In genomic region chr17:78248943-78249342, GRCm38 (mm10) we compare ENCODE assay signal across 13 mouse cellular contexts. TPM values are rescaled to one million over a fixed set of nuclear protein-coding genes. Genes with fewer than 3 reads are reported as not detected.
DNase-seq lines count a peak whose midpoint lies in the region; ATAC-seq and TF ChIP-seq lines count a peak whose summit lies in the region.
"Had no signal": no experiment of that assay in that cellular context is flagged by ENCODE, and none has a peak within 500 bp of the region (broad histone marks: within the 10 kb centered on the region; RNA-seq: fewer than 3 reads in every experiment).

No protein-coding gene starts in this region.

- H3K27me3 ChIP-seq in kidney, postnatal 0 days (ENCODE audit: insufficient read depth, low read length), result no peaks in the 10 kb centered on the region
- H3K27me3 ChIP-seq: embryonic facial prominence, embryonic 15.5 days; limb, embryonic 15.5 days; stomach, embryonic 15.5 days had no signal

- peak overlapping the region; percentile 62; the same call in 1 of the 2 replicates for H3K27ac ChIP-seq in kidney, postnatal 0 days
- H3K27ac ChIP-seq: embryonic facial prominence, embryonic 15.5 days; limb, embryonic 15.5 days; stomach, embryonic 15.5 days had no signal

- no peak overlapping the region for H3K9ac ChIP-seq in kidney, postnatal 0 days (ENCODE audit: low read depth, low read length)
- H3K9ac ChIP-seq: embryonic facial prominence, embryonic 15.5 days; limb, embryonic 15.5 days; stomach, embryonic 15.5 days had no signal

- peak; percentile 67 for DNase-seq in kidney, postnatal 0 days (ENCODE audit: low spot score)
- DNase-seq in kidney, postnatal 4 days, result no peak
- peak; percentile 43 for DNase-seq in Muller cell, postnatal 12 days (ENCODE audit: inconsistent ontology term)
- DNase-seq in thymus, postnatal 0 days (ENCODE audit: low spot score), result no peak
- DNase-seq in embryo, embryonic 10.5 days (ENCODE audit: low spot score), result no peak
- DNase-seq: cerebellum, postnatal 25 days; heart, adult 11 months; kidney, postnatal 10 days had no signal

- no peak overlapping the region for H3K4me3 ChIP-seq in kidney, postnatal 0 days (replicated peaks; ENCODE audit: low read depth, low read length)
- H3K4me3 ChIP-seq: embryonic facial prominence, embryonic 15.5 days; limb, embryonic 15.5 days; stomach, embryonic 15.5 days had no signal

- no peak for TF ChIP-seq CTCF in kidney, postnatal 0 days (IDR thresholded peaks at IDR 0.05; ENCODE audit: low read depth)

- H3K36me3 ChIP-seq in kidney, postnatal 0 days (ENCODE audit: insufficient read depth, low read length), result no peaks in the 10 kb centered on the region
- H3K36me3 ChIP-seq: embryonic facial prominence, embryonic 15.5 days; limb, embryonic 15.5 days; stomach, embryonic 15.5 days had no signal

- no peak overlapping the region for H3K4me2 ChIP-seq in kidney, postnatal 0 days (ENCODE audit: low read length)
- H3K4me2 ChIP-seq: embryonic facial prominence, embryonic 15.5 days; limb, embryonic 15.5 days; stomach, embryonic 15.5 days had no signal

- peaks cover 19% of the 10 kb centered on the region for H3K4me1 ChIP-seq in kidney, postnatal 0 days (replicated peaks; ENCODE audit: insufficient read depth, low read length)

- ATAC-seq in kidney, postnatal 0 days (replicated peaks; ENCODE audit: low FRiP score, low read depth), result no peak
- ATAC-seq in erythroblast, adult 5-6 weeks (replicated peaks; ENCODE audit: low FRiP score, poor library complexity, severe bottlenecking), result peak; percentile 66
- peak; percentile 33 for ATAC-seq in megakaryocyte, adult 5-6 weeks (ENCODE audit: poor library complexity, severe bottlenecking)

- no peaks in the 10 kb centered on the region for H3K9me3 ChIP-seq in kidney, postnatal 0 days (replicated peaks; ENCODE audit: low read length)
- H3K9me3 ChIP-seq: embryonic facial prominence, embryonic 15.5 days; limb, embryonic 15.5 days; stomach, embryonic 15.5 days had no signal

- WGBS in kidney, postnatal 0 days, result 18% methylated on average over 3 of the region's 3 CpGs

RNA-seq across cellular contexts. Expression of gene Crim1, which starts 48.9 kb away (rescaled TPM):
- 8.4 TPM in 2 replicates for polyA plus RNA-seq in kidney, postnatal 0 days (2015; fragmentation: Nextera tagmentation; extraction: Ambion mirVana)
- total RNA-seq in erythroblast, adult 5-6 weeks (2015; ENCODE audit: low replicate concordance), result 1.0 and 1.5 TPM in 2 replicates
- under 0.01 and 2.2 TPM in 2 replicates for total RNA-seq in erythroblast, adult 5-6 weeks (2017; ENCODE audit: low replicate concordance)
- total RNA-seq in megakaryocyte, adult 5-6 weeks (2015), result 0.27 and 1.2 TPM in 2 replicates
- total RNA-seq in megakaryocyte, adult 5-6 weeks (2017), result 0.73 and 2.0 TPM in 2 replicates
- 2.2 and 2.4 TPM in 2 replicates for polyA plus RNA-seq in thymus, postnatal 0 days (2015; fragmentation: Nextera tagmentation; extraction: Ambion mirVana)

Comparison
In these comparisons a context has a peak if more than half of its experiments do, and no peak if none do; other contexts are left out.
1. DNase-seq: peak in kidney, postnatal 0 days (single experiment) and Muller cell, postnatal 12 days (single experiment); none in kidney, postnatal 4 days (0 of 2), thymus, postnatal 0 days (single experiment) and embryo, embryonic 10.5 days (single experiment).